Mouse (Mus musculus) cerebellum, adult 18-20 months (tissue): Measurements from ENCODE around the gene Usf1.
A peak's percentile ranks its signal among the peaks of the same experiment; 100 is the strongest.

Source experiments
- DNase-seq, 2 experiments: peaks; one replicate each; pipeline ENCODE4 v3.0.0; 2021

Usf1 gene

GRCm38 (mm10) chr1:171410947-171411484 is at the start of gene Usf1:
Gene Usf1, plus strand, starts transcription at chr1:171411313.
- DNase-seq: peak; percentile 95 to 96

- DNase-seq: no peak
Observed at GRCm38 (mm10) chr1:171365934-171366333, 45.2 kb upstream of the Usf1 start.

GRCm38 (mm10) chr1:171369845-171370556 is 41.1 kb upstream of the Usf1 start, which contains the start of gene Nectin4:
Gene Nectin4, plus strand, starts transcription at chr1:171370099.
- DNase-seq: no peak

- DNase-seq: no peak
Observed at GRCm38 (mm10) chr1:171372880-171373279, 38.2 kb upstream of the Usf1 start.

GRCm38 (mm10) chr1:171373946-171374345 is 37.2 kb upstream of the Usf1 start:
- DNase-seq: no peak

- DNase-seq: no peak
Observed at GRCm38 (mm10) chr1:171375646-171376097, 35.4 kb upstream of the Usf1 start.

- DNase-seq: peak; percentile 58 to 70
Observed at GRCm38 (mm10) chr1:171378298-171378697, 32.8 kb upstream of the Usf1 start.

- peak; percentile 86 to 92 for DNase-seq
Observed at GRCm38 (mm10) chr1:171379935-171380599, 31.0 kb upstream of the Usf1 start.

GRCm38 (mm10) chr1:171382096-171382620 is 29.0 kb upstream of the Usf1 start:
- no peak for DNase-seq

- no peak for DNase-seq
Observed at GRCm38 (mm10) chr1:171384361-171384760, 26.8 kb upstream of the Usf1 start.

GRCm38 (mm10) chr1:171385171-171385570 is 25.9 kb upstream of the Usf1 start:
- DNase-seq: no peak

GRCm38 (mm10) chr1:171387099-171387498 is 24.0 kb upstream of the Usf1 start:
- DNase-seq: no peak

- no peak for DNase-seq
Observed at GRCm38 (mm10) chr1:171388376-171389102, 22.6 kb upstream of the Usf1 start, which contains the start of gene Arhgap30. Gene Arhgap30, plus strand, starts transcription at chr1:171388954.

GRCm38 (mm10) chr1:171390101-171390500 is 21.0 kb upstream of the Usf1 start:
- no peak for DNase-seq

GRCm38 (mm10) chr1:171401821-171402220 is 9.3 kb upstream of the Usf1 start:
- no peak for DNase-seq

GRCm38 (mm10) chr1:171402991-171403390 is 8.1 kb upstream of the Usf1 start:
- no peak for DNase-seq

- DNase-seq: no peak
Observed at GRCm38 (mm10) chr1:171407263-171407662, 3.9 kb upstream of the Usf1 start.

- DNase-seq: no peak
Observed at GRCm38 (mm10) chr1:171410231-171410630, 882 bp upstream of the Usf1 start.

GRCm38 (mm10) chr1:171411492-171411941 is 404 bp downstream of the Usf1 start:
- DNase-seq: no peak

GRCm38 (mm10) chr1:171412001-171412441 is 908 bp downstream of the Usf1 start:
- peak; percentile 13 to 25 for DNase-seq

- no peak for DNase-seq
Observed at GRCm38 (mm10) chr1:171412446-171412845, 1.3 kb downstream of the Usf1 start.

GRCm38 (mm10) chr1:171413608-171414007 is 2.5 kb downstream of the Usf1 start:
- DNase-seq: no peak

- no peak for DNase-seq
Observed at GRCm38 (mm10) chr1:171418660-171419059, 7.5 kb downstream of the Usf1 start, which contains the start of gene Tstd1. Gene Tstd1, plus strand, starts transcription at chr1:171418872.
